Mouse (Mus musculus) forebrain, embryonic 16.5 days (tissue): ENCODE results near the gene Gpr27. TPM values are rescaled to one million over a fixed set of nuclear protein-coding genes. Genes with fewer than 3 reads are reported as not detected.

Experiments
- ATAC-seq: fragments of 200-750 bp; cut with Nextera tagmentation; 2 replicates; pipeline ENCODE4 v1.8.0; 2017; ENCODE audit warnings: mild to moderate bottlenecking, moderate library complexity
- H3K27ac ChIP-seq: fragments of 300-500 bp; sonication (generic); 2 replicates; pipeline ENCODE4 v1.5.1; 2014; ENCODE audit warnings: low read length, control low read depth
- H3K27me3 ChIP-seq: fragments of 300-500 bp; sonication (generic); replicated peaks from 2 replicates; pipeline ENCODE4 v1.6.1; 2014; ENCODE audit warnings: low read length; ENCODE audit not compliant: control insufficient read depth, insufficient read depth
- H3K36me3 ChIP-seq: fragments of 300-500 bp; sonication (generic); 2 replicates; pipeline ENCODE4 v1.6.1; 2014; ENCODE audit not compliant: control insufficient read depth, insufficient read depth
- H3K4me1 ChIP-seq: fragments of 300-500 bp; sonication (generic); replicated peaks from 2 replicates; pipeline ENCODE4 v1.6.1; 2014; ENCODE audit warnings: low read length; ENCODE audit not compliant: control insufficient read depth, insufficient read depth
- H3K4me2 ChIP-seq: fragments of 300-500 bp; sonication (generic); 2 replicates; pipeline ENCODE4 v1.6.1; 2014; ENCODE audit warnings: mild to moderate bottlenecking, low read length, control low read depth
- H3K4me3 ChIP-seq: fragments of 300-500 bp; sonication (generic); replicated peaks from 2 replicates; pipeline ENCODE4 v1.5.1; 2014; ENCODE audit warnings: mild to moderate bottlenecking, low read length, control low read depth
- H3K9ac ChIP-seq: fragments of 300-500 bp; sonication (generic); replicated peaks from 2 replicates; pipeline ENCODE4 v1.6.1; 2014; ENCODE audit warnings: low read depth, low read length, control low read depth
- H3K9me3 ChIP-seq: fragments of 300-500 bp; sonication (generic); 2 replicates; pipeline ENCODE4 v1.6.1; 2016; ENCODE audit warnings: low read length; ENCODE audit not compliant: control insufficient read depth
- WGBS: fragments of 180-500 bp; shearing (Covaris S2); extraction: QIAGEN DNeasy Blood & Tissue Kit; methylation state at CpG from one replicate; pipeline ENCODE4 v1.1.7; 2014; 5-methylcytosine and 5-hydroxymethylcytosine counted together
- polyA plus RNA-seq: library from polyadenylated mRNA; unstranded; fragments of >200 nt; fragmentation: Nextera tagmentation; extraction: Ambion mirVana; gene quantifications from 2 replicates; pipeline ENCODE4 v1.2.1, GENCODE M21; 2015

Gene Gpr27
- polyA plus RNA-seq, 1 experiment from 2014 or later: 17.6 TPM

- H3K9ac ChIP-seq: no peak overlapping the region
- H3K4me2 ChIP-seq: no peak overlapping the region
- ATAC-seq: no peak
Observed at GRCm38 (mm10) chr6:99656088-99656487, 36.4 kb upstream of the Gpr27 start.

GRCm38 (mm10) chr6:99658586-99658985 lies 33.9 kb upstream of the Gpr27 start:
- Histone ChIP-seq H3K4me1 (0 out of 2 replicates have a peak, but pooled peaks cover 3% of the 10 kb centered on the region), H3K9ac (no peak overlapping the region), H3K4me2 (no peak overlapping the region), H3K4me3 (no peak overlapping the region), H3K27me3 (no peaks in the 10 kb centered on the region), H3K27ac (no peak overlapping the region), H3K9me3 (no peaks in the 10 kb centered on the region), H3K36me3 (no peaks in the 10 kb centered on the region)
- WGBS: 76% methylated on average over 10 of the region's 10 CpGs
- ATAC-seq: no peak

More at GRCm38 (mm10) chr6:99656088-99656487, 36.4 kb upstream of the Gpr27 start:
- H3K4me3 ChIP-seq: no peak overlapping the region
- H3K27ac ChIP-seq: no peak overlapping the region
- H3K27me3 ChIP-seq: no peaks in the 10 kb centered on the region
- H3K4me1 ChIP-seq: peaks cover 3% of the 10 kb centered on the region; the same call in 1 of the 2 replicates
- WGBS: 89% methylated on average over 2 of the region's 2 CpGs
- no peaks in the 10 kb centered on the region for H3K9me3 ChIP-seq
- no peaks in the 10 kb centered on the region for H3K36me3 ChIP-seq

- Histone ChIP-seq H3K4me3 (no peak overlapping the region), H3K4me2 (no peak overlapping the region), H3K4me1 (peaks cover 9% of the 10 kb centered on the region), H3K27ac (no peak overlapping the region), H3K9me3 (no peaks in the 10 kb centered on the region), H3K27me3 (no peaks in the 10 kb centered on the region), H3K36me3 (no peaks in the 10 kb centered on the region), H3K9ac (no peak overlapping the region)
- ATAC-seq: no peak
- 50% methylated on average over 3 of the region's 3 CpGs for WGBS
Observed at GRCm38 (mm10) chr6:99660443-99660842, 32.0 kb upstream of the Gpr27 start.

- Histone ChIP-seq H3K4me3 (no peak overlapping the region), H3K27me3 (no peaks in the 10 kb centered on the region)
Observed at GRCm38 (mm10) chr6:99663232-99663631, 29.2 kb upstream of the Gpr27 start.

DNA sequence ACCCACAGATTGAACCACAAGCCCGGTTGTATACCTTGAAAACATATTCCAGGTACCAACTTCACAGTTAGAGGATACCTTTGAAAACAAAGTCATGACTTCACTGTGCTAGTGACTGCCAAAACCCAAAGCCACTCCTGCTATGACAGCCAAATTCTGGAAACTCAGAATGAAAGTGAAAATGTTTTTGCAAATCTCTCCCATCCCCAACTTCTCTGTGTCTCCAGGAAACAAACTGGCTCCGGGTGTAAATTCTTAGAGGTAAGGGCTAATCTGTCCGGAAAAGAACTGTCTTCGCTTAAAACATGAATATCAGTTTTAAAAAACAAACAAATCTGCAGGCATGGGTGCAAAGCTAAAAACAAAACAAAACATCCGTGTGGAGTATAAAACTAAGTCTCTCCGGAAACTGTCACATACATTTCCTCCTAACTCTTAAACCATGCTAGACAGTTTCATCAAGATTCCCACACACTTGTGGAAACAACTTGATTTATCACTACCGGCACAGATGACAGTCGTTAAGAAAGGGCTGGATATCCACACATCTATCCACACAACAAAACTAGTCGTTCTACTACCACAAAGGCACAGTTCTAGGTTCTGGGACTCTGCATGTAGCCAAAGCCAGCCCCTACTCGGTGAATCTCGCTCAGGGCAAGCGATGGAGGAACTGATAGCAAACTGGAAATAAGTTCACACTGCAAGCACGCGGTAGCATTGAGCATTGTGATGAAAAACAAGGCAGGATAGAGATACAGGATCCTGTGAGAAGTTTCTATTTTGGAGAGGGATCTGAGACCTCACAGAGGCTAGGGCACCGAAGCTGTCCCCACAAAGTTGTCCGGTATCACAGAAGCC lies 26.8 kb upstream of the Gpr27 start:
- H3K9ac ChIP-seq: peak overlapping the region; percentile 91
- no peaks in the 10 kb centered on the region for H3K27me3 ChIP-seq
- peak overlapping the region; percentile 75 for H3K4me3 ChIP-seq
- no peak overlapping the region for H3K27ac ChIP-seq
- peaks cover 50% of the 10 kb centered on the region for H3K4me1 ChIP-seq
- H3K9me3 ChIP-seq: no peaks in the 10 kb centered on the region
- no peaks in the 10 kb centered on the region for H3K36me3 ChIP-seq
- H3K4me2 ChIP-seq: peak overlapping the region; percentile 92
- ATAC-seq: no peak
- WGBS: 31% methylated on average over 16 of the region's 16 CpGs

More at GRCm38 (mm10) chr6:99663232-99663631, 29.2 kb upstream of the Gpr27 start:
- Histone ChIP-seq H3K4me2 (no peak overlapping the region), H3K4me1 (peaks cover 25% of the 10 kb centered on the region), H3K27ac (no peak overlapping the region), H3K36me3 (no peaks in the 10 kb centered on the region), H3K9me3 (no peaks in the 10 kb centered on the region), H3K9ac (no peak overlapping the region)
- 83% methylated on average over 8 of the region's 8 CpGs for whole genome bisulfite sequencing
- ATAC-seq: no peak

- Histone ChIP-seq H3K36me3 (no peaks in the 10 kb centered on the region), H3K9ac (peak within 1 kb of the TSS; percentile 91), H3K4me1 (peaks cover 54% of the 10 kb centered on the region), H3K27me3 (no peaks in the 10 kb centered on the region), H3K4me3 (peak within 1 kb of the TSS; percentile 75), H3K9me3 (no peaks in the 10 kb centered on the region), H3K4me2 (peak within 1 kb of the TSS; percentile 92), H3K27ac (peak within 1 kb of the TSS; percentile 20; the same call in 1 of the 2 replicates)
- ATAC-seq: peak; percentile 26; the same call in 1 of the 2 replicates
- under 1% methylated on average over 47 of the region's 75 CpGs for WGBS
Observed at GRCm38 (mm10) chr6:99666318-99667171, 25.9 kb upstream of the Gpr27 start, which contains the start of the genes Eif4e3 and Gm20696. Gene Eif4e3, minus strand, starts transcription at chr6:99666771. Gene Gm20696, minus strand, starts transcription at chr6:99666797.

GRCm38 (mm10) chr6:99667290-99667689 lies 25.2 kb upstream of the Gpr27 start:
- WGBS: 50% methylated on average over 8 of the region's 8 CpGs
- H3K9me3 ChIP-seq: no peaks in the 10 kb centered on the region
- no peak overlapping the region for H3K27ac ChIP-seq
- peak overlapping the region; percentile 75 for H3K4me3 ChIP-seq
- H3K4me1 ChIP-seq: peaks cover 54% of the 10 kb centered on the region
- peak overlapping the region; percentile 92 for H3K4me2 ChIP-seq
- no peaks in the 10 kb centered on the region for H3K27me3 ChIP-seq
- no peaks in the 10 kb centered on the region for H3K36me3 ChIP-seq
- no peak for ATAC-seq
- no peak overlapping the region; the same call in 1 of the 2 replicates for H3K9ac ChIP-seq

- no peak overlapping the region for H3K9ac ChIP-seq
- peak; percentile 84 for ATAC-seq
- peak overlapping the region; percentile 31 for H3K4me2 ChIP-seq
- no peaks in the 10 kb centered on the region for H3K9me3 ChIP-seq
- WGBS: 18% methylated on average over 4 of the region's 5 CpGs
- H3K4me3 ChIP-seq: no peak overlapping the region
- H3K27me3 ChIP-seq: no peaks in the 10 kb centered on the region
- H3K27ac ChIP-seq: peak overlapping the region; percentile 87
- peaks cover 53% of the 10 kb centered on the region for H3K4me1 ChIP-seq
- no peaks in the 10 kb centered on the region for H3K36me3 ChIP-seq
Observed at GRCm38 (mm10) chr6:99669481-99670325, 22.8 kb upstream of the Gpr27 start.
